Mouse (Mus musculus): ENCODE measurements around the gene Sumf1. TPM values are rescaled to one million over a fixed set of nuclear protein-coding genes. Genes with fewer than 3 reads are reported as not detected.

The Sumf1 gene
- 10.8 and 13.3 TPM in 2 replicates for polyA plus RNA-seq (2021; fragmentation: Nextera tagmentation)
- long read RNA-seq, experiment 1, transcript Sumf1-201 (9 exons, 2,593 nt), result major isoform, 26 of 33 reads
- long read RNA-seq, experiment 1, partial matches to known transcripts, result 3 of 33 reads
- long read RNA-seq, experiment 1, other reads (novel, unspliced or antisense), result 4 of 33 reads
- long read RNA-seq, experiment 2, transcript Sumf1-201 (9 exons, 2,593 nt), result major isoform, 109 of 123 reads
- long read RNA-seq, experiment 2, partial matches to known transcripts, result 4 of 123 reads
- long read RNA-seq, experiment 2, other reads (novel, unspliced or antisense), result 10 of 123 reads

DNA sequence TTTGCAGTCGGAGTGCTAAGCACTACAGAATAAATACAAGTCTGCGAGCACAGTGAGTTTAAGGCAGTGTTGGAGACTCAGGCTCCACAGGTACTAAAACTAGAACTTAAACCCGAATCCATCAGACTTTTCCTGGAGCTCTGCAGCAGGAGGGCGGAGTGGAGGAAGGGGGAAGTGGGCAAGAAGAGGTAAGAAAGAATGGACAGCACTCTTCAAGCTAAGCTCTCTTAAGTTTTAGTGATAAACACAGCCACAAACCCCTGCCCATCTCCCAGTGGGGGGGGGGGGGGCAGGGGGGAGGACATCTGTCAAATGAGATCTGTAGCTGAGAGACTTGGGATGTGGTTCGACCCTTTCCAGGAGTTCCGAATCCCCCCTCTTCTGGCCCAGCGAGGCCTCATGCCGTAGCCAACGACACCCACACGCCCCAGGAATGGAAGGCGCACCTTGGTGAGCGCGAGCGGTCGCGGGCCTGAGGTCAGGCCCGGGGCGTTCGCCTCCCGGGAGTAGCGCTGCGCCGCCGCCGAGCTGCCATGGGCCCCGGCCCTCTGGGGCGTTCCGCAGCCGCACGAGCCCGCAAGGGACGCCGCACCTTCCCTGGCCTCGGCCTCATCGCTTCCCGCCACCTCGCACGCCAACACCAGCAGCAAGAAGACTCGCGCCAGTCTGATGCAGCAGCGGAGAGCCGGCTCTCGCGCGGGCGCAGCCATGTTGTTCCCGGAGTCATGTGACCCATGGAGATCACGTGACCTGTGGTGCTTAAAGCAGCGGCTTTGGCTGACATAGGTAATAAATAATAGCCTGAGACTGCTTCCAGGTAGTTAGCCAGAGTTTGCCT, at the start of gene Sumf1:
TSS of gene Sumf1 (minus strand) at position 736 of the 838 bp plus-strand sequence.

DNA sequence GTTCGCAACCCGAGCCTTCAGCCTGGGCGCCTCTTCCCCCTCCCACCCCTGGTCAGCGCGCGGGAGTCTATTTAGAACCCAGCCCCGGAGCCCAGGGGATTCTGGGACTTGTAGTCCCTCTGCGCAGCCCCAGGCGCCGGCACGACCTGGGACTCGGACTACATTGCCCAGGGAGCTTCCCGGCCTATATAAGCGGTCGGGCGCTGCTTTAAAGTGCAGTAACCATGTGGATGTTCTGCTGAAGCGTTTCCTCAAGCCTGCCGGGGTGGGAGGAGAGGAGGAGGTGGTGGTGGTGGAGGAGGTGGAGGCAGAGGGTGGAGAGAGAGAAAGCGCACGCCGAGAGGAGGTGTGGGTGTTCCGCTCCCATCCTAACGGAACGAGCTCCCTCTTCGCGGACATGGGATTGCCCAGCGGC, 27.5 kb upstream of the Sumf1 start, which contains the start of gene Itpr1:
TSS of gene Itpr1 (plus strand) at position 216 of the 415 bp plus-strand sequence.

DNA sequence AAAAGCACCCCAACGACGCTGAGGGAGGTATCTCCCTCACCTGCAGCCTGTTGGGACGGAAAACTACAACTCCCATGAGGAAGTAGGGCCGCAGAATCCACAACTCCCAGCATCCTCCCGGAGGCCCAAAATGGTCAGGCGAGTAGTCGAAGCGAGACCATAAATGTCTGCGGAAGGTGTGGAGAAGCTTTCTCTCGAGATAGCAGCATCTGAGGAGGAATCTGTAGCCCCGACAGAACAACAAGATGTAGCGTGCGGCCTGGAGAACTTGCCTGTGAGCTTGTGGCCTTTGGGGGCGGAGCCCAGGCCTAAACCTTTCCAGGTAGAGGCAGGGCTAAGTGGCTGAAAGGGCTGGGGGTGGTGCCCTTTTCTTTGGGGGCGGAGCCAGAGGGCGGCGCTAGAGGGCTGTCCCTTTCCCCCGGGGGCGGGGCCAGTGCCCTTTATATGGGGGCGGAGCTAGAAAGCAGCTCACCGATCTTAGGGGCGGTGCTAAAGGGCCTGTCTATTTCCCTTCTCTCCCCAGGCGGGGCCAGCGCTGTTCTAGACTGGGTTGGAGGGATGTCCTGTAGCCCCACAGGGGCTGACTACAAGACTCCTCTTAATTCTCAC, 120.4 kb downstream of the Sumf1 start, which contains the start of gene Setmar:
TSS of gene Setmar (plus strand) at position 128 of the 609 bp plus-strand sequence.

Other genes with a start within 250 kb of the Sumf1 start
- gene Setmar, start 120.5 kb downstream of the Sumf1 start, polyA plus RNA-seq (2021; fragmentation: Nextera tagmentation), result 2.0 and 2.1 TPM in 2 replicates
- gene Itpr1, start 27.5 kb upstream of the Sumf1 start, polyA plus RNA-seq (2021; fragmentation: Nextera tagmentation), result 18.9 and 23.6 TPM in 2 replicates